Mouse (Mus musculus) 3T3-L1 (cell line): ENCODE measurements around the gene Gabpb2.
"Not testable (repeated sequence)": the region's sequence is repeated elsewhere in the genome, so short reads cannot be mapped to it uniquely, and the experiment has no call there.

Experiments used
- DNase-seq: peaks from one replicate; pipeline ENCODE4 v3.0.0-alpha.2; 2015; ENCODE audit warnings: low read depth, low spot score

Gene Gabpb2

DNA sequence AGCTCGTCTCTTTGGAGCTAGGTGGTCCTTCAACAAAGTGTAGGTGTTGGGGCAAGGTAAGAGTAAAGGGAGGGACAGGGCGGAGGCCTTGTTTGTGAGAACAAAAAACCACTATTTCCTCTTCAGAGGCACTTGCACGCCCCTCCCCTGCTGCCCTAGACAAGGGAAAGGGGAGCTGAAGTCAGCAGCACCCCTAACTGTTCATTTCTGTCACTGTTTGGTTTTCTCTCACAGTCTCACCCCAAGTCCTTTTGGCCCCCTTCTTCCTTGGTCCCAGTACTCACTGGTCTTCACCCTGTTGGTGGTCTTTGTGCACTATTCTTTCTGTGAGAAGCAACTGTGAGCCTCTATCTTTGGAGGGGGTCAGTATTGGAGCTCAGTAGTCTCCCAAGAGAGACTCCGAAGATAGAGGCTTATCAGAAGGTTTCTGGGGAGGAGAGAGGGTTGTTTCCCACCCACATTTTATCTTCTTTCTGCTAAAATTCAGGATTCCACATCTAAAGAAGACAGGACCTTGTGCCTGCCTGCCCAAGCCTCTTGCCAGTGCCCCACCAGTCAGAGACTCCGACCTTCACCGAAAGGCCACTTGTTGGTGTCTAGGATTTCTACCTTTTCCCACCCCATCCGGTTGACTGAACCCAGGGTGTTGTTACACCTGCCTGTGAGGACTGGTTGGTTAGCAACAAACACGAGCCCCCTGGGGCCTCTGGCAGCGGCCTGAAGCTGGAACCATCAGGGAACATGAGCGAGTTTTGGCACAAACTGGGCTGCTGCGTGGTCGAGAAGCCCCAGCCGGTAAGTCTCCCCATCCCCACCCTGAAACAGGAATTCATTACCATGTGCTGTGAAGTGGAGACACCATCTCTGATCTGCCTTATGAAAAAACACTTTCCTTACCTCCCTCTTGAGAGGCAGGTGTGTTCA, 13.8 kb upstream of the Gabpb2 start, which contains the start of gene Mllt11:
Gene Mllt11, minus strand, starts transcription at position 874 of the 924 bp plus-strand sequence.
- no peak for DNase-seq

DNA sequence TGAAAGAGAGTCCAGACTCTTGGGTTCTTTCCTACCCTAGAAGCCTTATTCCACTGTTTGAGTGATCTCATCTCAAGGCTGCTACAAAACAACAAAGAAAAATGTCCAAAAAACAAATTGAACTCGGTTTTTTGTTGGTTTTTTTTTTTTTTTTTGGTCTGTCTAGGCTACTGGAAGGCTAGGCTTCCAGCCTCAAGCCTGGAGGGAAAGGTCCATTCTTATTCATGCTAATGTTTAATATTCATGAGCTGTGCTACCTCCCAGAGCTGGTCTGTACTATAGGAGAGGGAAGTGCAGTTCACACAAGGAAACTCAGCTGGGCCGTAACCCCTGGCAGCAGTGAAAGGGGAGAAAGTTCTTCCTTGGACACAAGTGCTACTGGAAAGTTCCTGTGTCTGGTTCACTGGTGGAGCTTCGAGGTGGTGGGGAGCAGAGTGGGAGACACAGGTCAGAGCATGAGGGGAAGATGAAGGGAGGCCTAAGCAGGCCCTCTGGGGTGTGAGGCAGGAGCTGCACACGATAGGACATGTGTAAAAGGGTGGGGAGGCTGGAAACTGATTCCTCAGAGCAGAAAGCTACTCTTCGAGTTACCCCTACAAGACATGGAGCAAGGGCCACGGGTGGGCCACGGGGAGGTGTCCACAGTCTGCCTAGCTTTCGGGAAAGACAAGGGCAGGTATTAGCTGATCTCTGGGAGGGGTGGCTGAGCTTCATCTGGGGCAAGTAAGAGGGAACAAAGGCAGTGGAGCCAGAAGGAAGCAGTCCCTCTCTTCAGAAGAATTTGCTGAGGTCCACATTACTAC, 13.0 kb upstream of the Gabpb2 start:
- DNase-seq, result no peak

DNA sequence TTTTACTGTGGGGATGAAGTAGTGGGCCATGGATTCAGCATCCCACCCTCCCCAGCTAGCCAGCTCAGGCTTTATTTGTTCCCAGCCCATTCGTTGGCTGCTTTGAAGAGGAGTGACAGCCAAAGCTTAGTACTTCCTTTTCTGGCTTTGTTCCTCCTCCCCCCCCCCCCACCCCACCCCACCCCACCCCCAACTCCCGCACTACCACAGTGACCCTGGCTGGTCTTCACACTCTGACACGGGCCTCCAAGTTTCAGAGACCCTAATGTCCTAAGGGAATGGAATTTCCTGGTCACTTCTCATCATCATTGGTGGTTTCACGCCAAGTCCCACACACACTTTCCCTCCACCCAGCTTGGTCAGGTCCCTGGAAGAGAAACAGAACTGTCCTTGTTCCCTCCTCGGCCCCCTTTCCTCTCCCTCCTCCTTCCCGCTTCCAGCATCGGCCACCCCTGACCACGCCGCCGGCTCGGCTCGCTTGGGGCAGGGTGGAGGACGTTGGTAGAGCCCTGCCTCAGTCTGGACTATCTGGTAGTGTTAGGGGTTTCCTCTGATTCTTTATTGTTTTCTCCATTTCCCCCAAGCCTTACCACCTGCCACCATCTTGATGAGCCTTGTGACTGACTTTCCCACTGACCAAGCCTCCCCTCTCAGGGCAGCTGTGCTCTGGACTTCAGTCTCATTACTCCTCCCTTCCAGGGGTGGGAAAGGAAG, 12.2 kb upstream of the Gabpb2 start:
- DNase-seq, result peak; percentile 74

DNA sequence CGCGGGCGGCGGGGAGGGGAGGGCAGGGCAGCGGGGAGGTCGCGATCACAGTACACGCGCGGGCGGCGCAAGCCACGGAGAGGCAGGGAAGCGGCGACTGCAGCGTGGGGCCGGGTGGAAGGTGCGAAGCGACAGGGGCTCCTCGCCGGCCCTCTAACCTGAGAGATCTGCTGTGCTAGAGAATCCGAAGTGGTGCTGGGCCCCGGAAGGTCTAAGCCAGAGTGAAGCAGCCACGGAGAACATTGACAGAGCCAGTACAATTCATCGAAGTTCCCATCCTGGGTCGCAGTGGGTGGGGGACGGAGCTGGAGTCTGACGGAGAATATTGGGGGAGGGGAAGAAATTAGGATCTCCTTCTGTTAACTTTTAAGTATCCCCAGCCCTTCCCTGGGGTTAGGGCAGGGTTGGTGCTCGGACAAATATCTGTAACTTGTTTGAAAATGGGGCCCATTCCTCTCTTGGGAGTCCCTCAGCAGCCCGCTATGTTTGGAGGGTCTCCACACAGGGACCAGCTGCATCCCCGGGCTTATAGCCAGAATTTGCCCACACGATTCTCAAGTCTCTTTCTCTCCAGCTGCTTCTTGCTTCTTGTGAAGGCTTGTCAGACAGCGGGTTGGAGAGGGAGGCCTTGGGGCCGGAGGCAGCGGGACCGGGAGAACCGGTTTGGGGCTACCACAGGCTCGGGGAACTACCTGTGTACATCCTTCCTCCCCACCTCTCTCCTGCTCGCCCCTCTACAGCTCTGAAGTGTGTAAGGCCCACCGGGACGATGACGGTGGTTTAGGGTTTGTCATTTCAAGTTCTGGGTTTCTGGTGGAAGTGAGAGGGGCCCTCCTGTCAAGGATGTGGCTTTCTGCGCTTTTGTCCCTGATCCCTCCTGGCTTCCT, 11.4 kb upstream of the Gabpb2 start:
- peak; percentile 49 for DNase-seq

DNA sequence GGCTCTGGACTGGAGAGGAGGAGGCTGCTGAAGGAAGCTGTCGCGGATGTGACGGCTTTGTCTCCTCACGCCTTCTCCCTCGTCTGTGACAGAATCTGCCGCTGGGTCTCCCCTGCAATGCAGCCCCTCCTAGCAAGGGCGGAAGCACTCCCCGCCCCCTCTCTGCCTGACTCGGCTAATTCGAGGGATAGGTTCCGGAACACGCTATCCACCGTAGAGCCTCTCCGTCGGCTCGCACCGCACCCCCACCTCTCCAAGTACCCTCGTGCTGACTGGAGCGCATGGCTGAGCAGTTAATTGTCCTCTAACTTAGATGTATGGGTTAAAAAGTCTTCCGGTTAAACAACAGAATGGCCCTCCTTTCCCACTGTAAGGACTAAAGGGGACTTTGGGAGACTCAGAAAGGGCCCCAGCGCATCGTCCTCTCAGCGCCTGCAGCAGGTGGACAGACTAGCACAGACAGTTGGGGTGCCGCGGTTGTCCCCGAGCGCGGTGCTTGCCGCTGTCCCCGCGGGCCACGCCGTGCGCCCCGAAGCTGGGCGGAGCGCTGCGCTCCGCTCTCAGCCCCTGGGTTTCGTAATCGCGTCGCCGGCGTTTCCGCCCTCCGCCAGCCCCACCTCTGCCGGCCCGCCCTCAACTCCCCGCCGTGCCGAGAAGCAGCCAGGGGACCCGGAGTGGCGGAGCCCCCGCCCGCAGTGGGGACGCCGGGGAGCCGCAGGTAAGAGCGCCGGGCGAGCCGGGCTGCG, 10.6 kb upstream of the Gabpb2 start, which contains the start of gene Cdc42se1:
Gene Cdc42se1, plus strand, starts transcription at position 585 of the 746 bp plus-strand sequence.
- peak; percentile 79 for DNase-seq

DNA sequence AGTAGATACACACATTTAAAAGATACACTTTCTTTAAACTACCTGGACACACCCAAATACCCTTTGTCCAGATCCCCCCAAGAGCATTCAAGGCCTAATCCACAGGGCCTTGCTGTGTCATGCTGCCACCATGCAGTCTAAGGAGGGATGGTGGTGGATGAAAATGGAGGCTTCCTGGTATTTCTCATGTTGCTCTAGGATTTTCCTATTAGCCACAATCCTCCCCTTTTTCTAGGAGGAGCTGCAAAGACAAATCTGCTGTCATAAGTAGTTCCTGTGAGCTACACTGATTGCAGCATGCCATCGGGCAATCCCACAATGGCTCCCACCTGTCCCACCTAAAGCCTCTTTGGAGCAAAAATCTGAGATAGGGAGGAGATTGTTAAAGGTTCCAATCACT, 9.5 kb upstream of the Gabpb2 start:
- peak; percentile 69 for DNase-seq

DNA sequence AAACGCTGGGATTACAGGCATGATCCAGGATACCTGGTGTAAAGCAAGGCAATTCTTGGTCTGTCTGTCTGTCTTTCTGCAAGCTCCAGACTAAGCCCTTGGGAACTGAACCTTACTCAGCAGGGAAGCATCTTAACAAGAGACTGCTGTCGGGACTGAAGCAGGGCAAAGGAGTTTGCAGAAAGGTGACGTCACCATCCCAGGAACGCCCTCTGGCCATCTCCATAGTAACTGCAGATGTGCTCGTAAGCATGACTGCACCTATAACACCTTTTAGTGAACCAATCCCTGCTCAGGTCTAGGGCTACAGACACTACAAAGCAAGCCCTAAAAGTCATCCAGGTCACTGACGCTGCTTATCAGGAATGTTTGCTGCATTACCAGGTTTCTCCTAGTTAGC, 6.6 kb upstream of the Gabpb2 start:
- DNase-seq, result peak; percentile 70

DNA sequence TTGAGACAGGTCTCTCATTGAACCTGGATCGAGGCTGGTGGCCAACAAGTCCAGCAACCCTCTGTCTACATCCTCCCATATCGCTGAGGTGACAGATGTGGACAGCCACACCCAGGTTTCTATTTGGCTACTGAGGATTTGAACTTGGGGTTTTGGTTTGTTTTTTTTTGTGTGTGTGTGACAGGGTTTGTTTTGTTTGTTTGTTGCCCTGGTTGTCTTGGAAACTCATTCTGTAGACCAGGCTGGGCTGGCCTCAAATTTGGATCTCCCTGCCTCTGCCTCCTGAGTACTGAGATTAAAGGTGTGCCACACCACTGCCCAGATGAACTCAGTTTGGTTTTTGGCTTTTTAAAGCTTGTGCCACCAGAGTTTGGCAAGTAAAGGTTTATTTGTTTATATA, 5.3 kb upstream of the Gabpb2 start:
- DNase-seq, result no peak

DNA sequence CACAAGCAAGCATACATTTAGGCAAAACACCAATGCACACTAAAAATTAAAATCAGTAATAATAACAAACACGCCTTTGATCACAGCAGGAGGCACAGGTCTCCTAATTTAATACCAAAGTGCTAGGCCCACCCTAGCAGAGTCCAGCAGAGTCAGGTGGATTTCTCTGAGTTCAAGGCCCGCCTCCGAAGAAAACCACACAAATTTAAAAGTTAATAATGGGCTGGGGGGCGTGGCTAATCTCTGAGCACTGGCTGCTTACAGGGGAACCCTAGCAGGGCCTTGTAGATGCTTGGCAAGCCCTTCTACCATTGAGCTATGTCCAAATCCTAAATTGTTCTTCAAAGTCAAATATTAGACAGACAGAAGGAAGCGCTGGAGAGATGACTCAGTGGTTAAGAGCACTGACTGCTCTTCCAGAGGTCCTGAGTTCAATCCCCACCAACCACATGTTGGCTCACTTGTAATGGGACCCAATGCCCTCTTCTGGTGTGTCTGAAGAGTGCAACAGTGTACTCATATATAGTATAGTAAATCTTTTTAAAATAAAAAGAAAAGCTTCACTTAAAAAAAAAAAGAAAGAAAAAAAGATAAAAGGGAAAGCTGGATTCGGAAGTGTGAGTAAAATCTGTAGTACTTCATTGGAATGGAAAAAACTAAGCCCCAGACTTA, 886 bp upstream of the Gabpb2 start:
- DNase-seq, result peak; percentile 79

DNA sequence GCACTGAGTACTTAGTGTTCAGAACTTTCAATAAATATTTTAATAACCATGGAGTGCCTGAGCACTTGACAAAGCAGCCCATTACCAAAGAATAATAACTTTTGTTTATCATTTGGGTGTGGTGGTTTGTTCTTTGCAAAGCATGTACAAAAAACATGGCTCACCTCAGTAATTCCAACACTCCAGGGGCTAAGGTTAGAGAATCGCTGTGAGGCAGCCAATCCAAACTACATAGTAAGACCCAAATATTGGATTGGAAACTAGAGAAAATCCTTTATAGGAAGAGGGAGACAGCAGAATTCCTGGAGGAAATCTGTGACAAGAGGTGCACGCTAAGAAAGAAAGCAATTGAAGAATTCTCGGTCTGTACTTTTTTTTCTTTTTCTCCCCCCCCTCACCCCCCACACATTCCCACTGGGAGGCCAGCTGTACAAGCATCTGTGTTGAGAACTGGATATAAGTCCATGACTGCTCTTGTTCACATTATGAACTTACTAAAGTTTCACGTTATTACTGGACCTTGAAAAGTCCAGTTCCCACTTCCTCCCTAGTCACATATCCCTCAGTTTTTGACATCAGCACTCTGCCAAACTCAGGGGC, 961 bp downstream of the Gabpb2 start:
- no peak for DNase-seq

DNA sequence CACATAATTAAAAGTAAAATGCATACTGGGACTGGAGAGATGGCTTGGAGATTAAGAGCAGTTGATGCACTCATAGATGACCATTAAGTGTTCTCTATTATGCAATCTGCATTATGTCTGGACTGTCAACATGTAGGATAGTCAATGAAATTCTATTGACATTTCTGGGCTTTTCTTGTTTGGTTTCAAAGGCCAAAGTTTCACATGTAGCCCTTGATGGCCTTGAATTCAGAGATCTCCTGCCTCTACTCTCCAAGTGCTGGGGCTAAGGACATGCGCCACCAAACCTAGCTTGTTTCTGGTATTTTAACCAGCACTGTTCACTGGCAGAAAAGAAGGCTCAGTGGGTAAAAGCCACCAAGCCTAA, 4.1 kb downstream of the Gabpb2 start:
- DNase-seq, result no peak

DNA sequence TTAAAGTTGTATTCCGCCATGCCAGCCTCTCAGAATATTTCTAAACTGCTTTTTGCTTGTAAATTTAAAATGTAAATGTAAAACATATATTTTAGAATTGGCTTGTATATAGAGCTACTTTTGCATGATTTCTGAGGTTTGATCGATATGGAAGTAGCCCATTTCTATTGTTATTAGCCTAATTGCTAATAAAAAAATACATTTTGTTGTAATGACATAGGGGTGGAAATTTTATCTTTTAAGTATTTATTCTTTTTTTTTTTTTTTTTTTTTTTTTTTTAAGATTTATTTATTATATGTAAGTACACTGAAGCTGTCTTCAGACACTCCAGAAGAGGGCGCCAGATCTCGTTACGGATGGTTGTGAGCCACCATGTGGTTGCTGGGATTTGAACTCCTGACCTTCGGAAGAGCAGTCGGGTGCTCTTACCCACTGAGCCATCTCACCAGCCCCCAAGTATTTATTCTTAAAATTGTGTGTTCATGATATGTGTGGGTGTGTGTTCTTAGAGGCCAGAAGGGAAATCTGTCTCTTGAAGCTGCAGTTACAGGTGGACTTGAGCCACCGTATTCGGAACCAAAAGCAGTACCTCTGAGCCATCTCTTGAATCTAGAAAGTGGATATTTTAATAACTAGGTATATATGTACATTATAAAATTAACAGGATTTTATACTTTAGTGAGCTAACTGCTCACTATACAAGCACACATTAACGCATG, 4.7 kb downstream of the Gabpb2 start:
- DNase-seq, result not testable (repeated sequence)

DNA sequence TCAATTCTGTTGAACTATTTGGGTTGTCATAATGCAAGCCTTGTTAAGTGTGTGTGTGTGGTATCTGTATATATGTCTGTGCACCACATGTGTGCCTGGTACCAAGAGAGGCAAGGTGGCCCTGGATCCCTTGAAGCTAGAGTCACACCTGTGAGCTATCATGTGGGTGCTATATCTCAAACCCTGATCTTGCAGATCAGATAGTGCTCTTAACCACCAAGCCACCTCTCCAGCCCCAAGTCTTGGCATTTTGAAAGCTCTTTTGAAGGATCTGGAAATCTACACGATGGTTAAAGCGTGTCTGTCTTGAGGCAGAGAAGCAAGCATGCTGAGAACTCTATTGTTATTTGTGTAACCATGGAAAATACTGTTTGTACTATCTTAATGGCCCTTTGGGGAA, 7.1 kb downstream of the Gabpb2 start:
- DNase-seq, result no peak

DNA sequence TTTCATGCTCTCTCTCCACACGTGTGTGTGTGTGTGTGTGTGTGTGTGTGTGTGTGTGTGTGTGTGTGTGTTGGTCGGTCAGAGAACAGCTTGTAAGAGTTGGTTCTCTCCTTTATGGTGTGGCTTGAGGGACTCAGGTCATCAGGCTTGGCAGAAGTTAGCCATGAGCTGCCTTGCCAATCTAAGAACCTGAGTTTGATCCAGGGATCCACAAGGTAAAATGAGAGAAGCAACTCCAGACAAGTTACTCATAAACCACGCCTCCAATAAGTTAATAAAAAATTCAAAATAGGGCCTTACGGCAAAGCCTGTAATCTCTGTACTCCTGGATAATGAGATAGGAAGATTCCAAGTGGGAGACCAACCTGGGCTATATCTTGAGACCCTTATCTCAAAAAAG, 9.4 kb downstream of the Gabpb2 start:
- no peak for DNase-seq

DNA sequence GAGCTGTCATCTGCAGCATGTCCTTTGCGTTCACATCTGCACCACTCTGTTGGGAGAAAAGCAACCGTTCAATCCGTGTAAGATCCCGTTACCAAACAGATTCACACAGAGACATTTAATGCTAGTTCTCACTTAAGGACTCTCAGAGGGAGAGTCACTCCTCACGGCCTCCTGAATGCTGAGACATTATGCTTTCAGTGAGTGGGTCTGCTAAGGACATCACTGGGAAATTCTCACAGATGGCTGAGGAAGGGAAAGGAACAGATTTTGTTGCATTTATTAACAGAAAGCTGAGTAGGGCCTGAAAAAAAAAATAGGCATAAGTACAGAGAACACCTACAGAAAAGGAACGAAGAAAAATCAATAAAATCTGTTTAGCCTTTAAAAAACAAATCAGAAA, 13.8 kb downstream of the Gabpb2 start:
- DNase-seq, result no peak

DNA sequence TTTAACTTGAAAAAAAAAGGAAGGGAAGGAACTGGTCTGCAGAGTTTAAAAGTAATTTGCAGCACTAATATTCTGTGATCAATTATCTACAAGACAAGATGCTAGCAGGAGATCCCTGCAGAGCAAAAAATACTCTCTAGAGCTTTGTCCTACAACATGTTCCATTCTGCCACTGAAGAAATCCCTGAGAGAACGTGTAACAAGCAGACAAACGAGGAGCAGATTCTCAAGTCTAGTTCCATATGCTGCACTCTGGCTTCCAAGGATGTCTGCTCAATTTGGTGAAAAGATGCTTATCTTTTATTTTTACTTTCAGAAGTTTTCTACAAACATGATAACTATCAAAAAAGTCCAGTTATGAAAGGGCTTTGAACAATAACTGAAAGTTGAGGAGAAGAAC, 17.2 kb downstream of the Gabpb2 start:
- DNase-seq, result no peak

DNA sequence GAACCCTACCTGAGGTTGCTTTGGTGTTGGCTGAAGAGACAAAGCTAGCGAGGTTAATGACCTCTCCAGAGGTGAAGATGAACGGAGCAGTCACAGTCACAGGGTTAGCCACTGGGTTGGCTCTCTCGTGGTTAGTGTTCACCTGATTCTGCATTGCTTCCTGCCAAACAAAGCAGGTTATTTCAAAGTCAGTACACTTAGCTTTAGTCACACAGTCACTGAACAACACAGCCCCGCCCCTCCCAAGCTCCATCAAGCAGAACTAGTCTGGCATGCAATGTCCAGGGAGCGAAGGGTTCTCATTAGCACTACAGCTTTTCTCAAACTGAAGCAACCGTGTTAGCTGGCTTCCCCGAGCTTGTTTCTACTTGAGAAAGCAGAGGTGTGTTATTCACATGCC, 17.6 kb downstream of the Gabpb2 start:
- no peak for DNase-seq

DNA sequence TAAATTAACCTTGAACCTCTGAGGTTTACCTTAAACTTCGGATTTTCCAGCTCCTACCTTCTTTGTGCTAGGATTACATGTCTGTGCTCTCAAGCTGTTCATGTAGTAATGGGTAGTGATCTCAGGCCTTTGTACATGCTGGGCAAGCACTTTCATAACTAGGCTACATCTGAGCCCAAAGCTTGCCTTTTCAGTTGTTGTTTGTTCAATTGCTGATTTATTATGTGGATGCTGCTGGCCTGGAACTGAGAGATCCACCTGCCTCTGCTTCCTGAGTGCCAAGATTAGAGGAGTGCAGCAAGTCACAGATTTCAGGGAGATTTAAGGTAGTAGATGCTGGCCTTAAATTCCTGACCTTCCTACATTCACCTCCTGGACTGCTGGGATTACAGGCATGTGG, 18.6 kb downstream of the Gabpb2 start:
- no peak for DNase-seq

DNA sequence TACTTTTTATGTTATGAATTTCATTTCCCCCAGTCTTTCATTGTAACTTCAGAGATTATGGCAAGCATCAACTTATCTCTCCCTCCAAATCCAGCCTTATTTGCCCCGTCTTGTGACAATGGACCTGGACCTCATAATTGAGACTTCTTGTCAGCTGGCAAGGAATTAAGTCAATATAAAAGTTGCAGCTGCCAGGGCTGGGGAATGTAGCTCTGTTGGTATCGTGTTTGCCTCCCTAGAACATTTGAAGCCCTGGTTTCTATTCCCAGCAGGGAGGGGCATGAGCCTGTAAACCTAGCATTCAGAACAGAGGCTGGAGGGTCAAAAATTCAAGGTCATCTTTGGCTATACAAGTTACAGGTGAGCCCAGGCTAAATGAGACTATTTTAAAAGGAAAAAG, 21.9 kb downstream of the Gabpb2 start:
- DNase-seq, result no peak
